Mouse (Mus musculus): Measurements from ENCODE around the gene Dgkq.
A peak's percentile ranks its signal among the peaks of the same experiment; 100 is the strongest.

Dgkq gene

DNA sequence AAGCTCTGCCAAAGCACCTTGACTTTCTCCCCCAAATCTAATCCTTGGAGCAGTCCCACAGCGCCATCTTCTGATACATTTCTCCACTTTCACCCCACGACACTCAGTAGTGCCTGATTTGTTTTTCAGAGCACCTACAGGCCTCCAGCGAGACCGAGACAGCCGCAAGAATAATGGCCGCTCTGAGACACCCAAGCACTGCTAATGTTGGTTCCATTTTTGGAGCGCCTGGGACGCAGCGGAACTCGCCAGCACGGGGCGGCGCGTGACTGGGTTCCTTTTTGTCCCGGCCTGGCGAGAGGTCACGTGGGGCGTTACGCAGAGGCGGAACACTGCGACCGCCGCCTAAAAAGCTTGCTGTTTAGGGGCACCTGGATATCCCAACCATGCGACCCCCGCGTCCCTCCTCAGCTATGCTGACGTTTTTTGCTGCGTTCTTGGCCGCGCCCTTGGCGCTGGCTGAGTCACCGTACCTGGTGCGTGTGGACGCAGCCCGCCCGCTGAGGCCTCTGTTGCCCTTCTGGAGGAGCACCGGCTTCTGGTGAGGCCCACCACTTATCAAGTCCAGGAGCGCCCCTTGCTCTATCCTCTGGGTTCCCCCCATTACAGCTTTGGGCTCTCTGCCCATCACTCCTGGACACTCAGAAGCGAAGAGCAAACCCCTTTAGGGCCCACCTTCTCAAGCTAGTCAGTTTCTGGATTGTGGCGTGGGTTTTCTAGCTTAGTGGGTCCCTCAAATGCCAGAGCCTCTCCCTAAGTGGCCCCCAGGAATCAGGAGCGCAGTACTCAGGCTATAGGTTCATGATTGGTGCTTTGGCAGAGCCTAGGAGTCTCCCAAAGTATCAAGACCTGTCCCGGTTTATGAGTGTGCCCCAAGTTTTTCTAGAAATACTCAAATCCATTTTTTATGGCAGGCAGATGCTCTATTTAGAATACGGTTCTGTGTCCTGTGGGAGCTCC lies at the start of gene Dgkq:
Dgkq (minus strand) TSS at position 696 of the 960 bp plus-strand sequence.
- DNase-seq: peak; percentile 88

GRCm38 (mm10) chr5:108718051-108718450 lies 48.6 kb upstream of the Dgkq start:
- no peak for DNase-seq

DNA sequence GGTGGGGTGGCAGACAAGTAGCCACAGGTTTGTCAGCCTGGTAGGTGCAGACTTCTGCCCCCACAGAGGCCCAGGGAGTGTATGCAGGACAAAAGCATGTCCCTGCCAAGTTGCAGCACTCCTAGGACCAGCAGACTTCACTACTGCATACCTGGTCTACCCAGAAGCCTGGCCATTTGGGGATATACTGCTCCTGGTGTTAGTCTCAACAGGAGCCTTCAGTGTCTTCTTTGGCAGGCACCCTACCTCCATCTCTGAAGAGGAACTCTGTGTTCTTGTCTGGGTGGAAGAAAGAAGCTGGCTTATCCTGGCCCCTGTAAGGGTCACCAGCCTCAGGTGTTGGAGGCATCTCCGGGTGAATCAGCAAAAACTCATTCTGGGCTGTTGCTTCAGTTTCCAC lies 46.5 kb upstream of the Dgkq start:
- no peak for DNase-seq

GRCm38 (mm10) chr5:108714149-108714548 lies 44.7 kb upstream of the Dgkq start:
- DNase-seq: peak; percentile 43

DNA sequence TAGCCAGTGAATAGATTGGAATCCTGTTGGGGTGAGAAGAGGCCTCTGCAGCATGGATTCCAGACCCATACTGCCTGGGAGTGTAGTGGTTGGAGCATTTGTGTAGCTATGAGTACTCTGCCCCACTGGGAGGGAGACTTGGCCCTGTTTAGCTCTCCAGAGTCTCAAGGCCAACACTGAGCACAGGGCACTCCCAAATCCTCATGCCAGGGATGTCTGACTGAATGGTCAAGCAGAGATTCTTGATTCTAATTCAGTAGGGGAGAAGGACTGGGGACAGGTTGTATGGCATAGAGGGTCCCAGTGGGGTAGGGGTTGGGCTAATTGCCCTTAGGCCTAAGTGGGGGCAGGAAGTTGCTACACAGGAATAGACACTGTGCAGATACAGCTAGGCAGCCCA lies 44.2 kb upstream of the Dgkq start:
- DNase-seq: no peak

- DNase-seq: no peak
These were observed 43.6 kb upstream of the Dgkq start for GRCm38 (mm10) chr5:108713096-108713495.

DNA sequence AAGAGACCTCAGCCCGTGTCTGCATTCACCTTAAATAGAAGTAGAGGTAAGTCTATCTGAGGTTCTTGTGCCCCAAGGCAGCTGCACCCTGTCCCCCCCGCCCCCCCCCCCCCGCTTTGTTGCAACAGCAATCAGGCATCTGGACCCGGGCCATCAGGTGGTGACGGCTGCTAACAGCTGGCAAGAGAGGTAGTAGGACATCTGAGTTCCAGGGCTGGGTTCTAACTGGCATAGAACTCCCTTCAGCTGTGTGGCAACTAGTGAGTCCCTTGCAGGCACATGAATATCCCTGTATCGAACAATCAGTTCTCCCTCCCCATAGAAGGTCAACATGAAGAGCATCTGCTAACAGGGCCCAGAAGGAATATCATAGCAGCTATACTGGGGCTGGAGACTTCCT lies 42.5 kb upstream of the Dgkq start:
- no peak for DNase-seq

DNA sequence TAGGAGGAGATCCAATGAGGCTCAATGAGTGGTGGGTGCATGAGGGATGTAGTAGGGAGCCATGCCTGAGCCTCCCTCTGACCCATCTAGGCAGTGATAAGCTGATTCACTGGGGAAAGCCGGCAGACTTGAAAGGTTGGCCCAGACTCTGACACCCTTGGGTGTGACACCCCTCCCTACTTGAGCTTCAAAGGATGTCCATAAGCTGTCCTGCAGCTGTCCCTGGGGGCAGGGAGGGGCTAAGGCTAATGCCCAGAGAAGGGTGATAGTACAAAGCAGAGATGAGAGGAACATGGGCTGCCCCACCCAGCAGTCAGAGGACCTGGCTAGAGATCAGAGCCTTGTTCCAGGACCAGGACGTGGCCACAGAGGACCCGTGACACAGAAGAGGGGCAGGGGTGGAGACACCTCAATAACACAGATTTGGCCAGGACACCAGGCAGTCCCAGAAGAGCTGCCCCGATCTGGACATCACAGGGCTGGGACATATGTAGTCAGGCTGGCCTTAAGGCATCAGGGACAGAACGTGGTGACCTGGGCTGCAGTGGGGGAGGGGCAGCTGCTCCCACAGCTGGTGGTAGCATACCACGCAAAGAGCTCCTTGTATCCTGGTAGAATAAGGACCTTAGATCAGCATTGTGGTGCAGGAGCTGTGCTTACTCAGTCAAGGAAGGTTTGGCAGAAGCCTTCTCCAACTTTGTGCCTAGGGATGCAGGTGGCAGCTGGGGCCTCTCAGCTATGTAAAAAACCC lies 39.7 kb upstream of the Dgkq start:
- DNase-seq: no peak

- no peak for DNase-seq
These were observed 38.9 kb upstream of the Dgkq start for GRCm38 (mm10) chr5:108708419-108708818.

DNA sequence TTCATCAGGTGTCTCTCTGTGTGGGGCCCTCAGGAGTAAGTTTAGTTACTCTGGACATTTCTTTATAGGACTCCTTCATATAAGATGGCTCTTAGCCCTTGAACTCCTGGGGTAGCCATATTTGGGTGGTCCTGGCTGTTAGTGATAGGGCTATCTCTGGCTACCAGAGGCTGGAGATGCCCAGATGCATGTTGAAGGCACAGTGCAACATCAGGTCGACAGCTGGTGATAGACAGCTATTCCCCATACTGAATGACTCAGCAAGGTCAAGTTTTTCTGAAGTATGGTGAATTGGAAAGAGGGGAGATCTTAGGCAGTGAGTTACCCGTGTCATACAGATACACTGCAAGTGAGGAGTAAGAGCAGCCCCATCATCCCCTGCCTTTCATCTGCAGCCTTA lies 38.3 kb upstream of the Dgkq start:
- no peak for DNase-seq

- no peak for DNase-seq
These were observed 34.5 kb upstream of the Dgkq start for GRCm38 (mm10) chr5:108703754-108704626.

DNA sequence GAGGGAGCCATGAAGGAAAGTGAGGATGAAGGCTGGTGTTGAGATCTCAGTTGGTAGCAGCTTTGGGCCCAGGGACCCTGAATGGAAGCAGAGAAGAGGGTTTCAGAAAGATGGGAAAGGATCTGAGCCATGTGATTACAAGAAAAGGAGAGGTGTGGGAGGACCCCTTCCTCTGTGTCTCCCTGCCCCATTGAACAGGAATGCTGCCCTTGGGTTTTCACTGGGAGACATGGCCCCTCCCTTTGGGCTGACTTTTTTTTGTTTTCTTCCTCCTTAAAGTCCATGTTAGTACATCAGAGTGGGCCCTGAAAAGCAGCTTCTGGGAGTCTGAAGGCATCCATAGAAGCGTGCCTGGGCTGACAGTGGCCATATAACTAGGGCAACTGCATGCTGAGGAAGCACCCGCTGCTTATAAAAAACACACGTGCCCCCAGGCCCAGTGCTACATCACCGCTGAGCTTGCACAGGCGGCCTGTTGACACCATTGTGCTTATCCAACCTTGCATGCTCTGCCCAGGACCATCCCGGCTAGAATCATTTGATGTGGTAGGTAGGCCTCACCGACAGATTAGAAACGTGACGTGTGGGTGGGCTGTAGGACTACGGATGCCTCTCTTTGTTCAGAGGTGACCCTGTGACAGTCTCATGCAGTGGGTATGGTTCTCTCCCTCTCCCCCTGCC lies 32.0 kb upstream of the Dgkq start:
- no peak for DNase-seq

DNA sequence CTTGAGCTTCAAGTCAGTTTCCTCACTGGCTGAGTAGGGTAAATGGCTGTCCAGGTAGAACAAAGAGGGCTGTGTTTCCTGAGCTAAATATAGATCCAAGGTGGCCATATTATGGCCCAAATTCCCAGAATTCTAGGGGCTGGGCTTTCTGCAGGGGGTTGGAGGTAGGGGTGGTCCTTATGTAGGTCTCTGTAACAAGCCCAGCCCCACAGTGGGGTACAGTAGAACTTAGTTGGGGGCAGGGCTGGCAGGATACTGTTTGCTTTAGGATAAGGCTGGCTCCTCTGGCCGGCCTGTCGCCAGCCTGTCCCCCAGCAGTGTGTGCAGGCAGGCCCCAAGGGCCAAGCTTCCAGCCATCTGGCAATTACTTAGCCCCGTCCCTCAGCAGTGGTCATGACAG lies 30.9 kb upstream of the Dgkq start:
- no peak for DNase-seq

GRCm38 (mm10) chr5:108697341-108697753 lies 27.9 kb upstream of the Dgkq start:
- DNase-seq: no peak

GRCm38 (mm10) chr5:108696542-108696941 lies 27.1 kb upstream of the Dgkq start:
- DNase-seq: no peak

DNA sequence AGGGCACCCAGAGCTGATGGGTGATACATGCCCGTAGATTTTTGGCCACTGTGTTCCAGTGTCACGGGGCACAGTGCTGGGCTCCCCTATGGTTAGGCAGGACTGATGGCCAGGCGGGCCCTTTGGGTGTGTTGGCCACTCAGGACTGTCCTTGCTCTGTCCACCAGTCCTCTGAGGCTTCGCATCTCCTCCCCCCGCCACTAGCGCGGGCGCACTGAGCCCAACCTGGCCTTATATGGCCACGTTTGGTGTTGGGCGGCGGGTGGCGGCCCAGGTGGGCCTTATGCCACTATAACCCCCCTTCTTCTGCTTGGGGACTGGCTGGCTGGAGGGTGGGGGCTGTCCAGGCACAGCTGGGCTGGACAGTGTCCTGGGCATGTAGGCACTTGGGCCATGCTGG lies 26.4 kb upstream of the Dgkq start:
- no peak for DNase-seq

DNA sequence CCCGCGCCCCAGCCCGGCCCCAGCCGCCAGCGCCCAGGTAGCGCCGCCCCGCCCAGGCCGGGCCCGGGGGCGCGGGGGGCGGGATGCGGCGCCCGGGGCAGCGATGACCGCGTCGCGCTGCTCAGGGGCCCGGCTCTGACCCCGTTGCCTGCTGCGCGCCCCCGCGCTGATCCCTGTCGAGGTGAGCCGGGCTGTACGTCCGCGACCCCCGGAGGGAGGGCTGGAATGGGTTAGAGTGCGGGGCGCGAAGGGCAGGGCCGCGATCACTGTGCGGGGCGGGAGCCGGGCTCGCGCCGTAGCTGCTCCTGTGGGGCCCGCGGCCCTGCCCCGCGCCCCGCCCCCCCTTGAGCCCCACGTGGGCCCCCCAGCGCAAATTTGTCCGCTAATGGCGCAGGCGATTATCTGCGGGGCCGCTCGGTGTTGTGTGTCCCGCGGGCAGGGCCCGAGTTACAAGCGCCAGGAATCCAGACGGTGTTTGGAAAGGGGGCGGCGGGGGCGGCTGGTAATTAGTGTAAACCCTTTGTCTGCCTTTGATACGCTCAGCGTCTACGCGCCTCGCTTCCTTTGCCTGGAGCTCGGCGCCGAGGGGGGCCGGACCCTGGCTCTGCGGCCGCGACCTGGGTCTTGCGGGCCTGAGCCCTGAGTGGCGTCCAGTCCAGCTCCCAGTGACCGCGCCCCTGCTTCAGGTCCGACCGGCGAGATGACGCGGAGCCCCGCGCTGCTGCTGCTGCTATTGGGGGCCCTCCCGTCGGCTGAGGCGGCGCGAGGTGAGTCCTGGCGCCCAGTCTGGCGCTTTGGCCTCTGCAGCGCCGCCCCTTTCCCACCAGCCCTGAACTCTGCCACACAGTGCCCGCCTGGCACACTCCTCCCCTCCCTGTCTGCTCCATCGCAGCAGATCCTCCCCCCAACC lies 25.1 kb upstream of the Dgkq start:
- peak; percentile 32 for DNase-seq

DNA sequence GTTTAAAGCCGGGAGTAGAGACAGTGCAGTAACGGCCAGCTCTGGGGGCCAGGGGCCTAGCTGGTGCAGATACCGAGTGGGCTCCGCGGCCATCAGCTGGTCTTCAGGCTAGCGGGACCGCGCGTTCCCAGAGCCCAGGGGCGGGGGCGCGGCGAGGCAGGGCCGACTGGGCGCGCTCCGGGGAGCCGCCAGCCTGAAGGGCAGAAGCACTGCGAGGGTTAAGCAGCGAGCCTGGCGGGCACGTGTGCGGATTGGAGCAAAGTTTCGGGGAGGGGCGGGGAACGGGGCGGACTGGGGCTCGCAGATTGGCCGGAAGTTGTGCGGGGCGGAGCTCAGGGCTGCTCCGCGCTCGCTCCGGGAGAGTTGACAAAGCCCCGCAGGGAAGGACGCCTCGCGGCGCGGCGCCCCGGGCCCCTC lies 24.4 kb upstream of the Dgkq start:
- peak; percentile 87 for DNase-seq

- DNase-seq: peak; percentile 77
These were observed 22.8 kb upstream of the Dgkq start, which contains the start of gene Fgfrl1 for GRCm38 (mm10) chr5:108692271-108692670. Gene Fgfrl1, plus strand, starts transcription at chr5:108692382.

- peak; percentile 14 for DNase-seq
These were observed 21.7 kb upstream of the Dgkq start for GRCm38 (mm10) chr5:108691152-108691551.

GRCm38 (mm10) chr5:108689091-108689490 lies 19.6 kb upstream of the Dgkq start:
- DNase-seq: no peak
